Mouse (Mus musculus): Measurements from ENCODE around the gene Ankrd66.

DNA sequence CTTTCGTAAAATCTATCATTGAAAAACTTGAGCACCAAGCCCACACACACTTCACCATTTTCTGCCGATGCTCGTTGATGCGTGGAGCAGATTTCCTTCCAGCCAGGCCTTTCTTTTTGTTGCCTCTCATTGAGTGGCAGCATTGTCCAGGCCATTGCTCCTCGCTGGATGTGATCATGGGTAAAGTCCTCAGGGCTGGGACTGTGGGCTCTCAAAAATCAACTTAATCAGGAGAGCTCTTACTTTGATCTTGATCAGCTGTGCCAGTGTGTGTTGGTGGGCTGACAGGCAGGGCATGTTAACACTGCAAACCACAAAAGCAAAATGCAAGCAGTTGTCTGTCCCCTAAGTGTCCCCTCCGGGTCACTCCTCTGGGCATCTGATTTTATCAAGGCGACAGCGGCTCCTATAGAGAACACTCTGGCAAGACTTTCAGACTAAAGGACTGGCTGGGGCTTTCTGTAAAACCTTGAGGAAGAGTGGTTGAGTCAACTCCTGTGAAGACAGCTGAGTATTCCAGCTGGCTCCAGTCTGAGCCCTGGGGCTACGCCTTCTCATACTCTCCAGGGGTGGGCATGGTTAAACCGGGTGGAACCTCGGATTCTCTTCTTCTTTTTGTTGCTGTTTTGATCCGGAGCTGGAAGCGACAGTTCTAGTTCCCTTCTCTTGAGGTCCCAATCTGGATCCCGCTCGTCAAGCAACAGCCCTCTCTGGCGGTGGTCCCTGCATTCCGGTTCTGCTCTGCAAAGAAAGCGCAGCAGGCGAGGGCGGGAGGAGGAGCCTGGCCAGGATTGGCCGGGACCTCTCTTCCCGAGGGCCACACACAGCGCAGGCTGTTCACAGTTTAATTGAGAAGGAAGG, 8.8 kb downstream of the Ankrd66 start:
- TF ChIP-seq CTCF (IDR thresholded peaks at IDR 0.05; ENCODE audit: extremely low read depth, insufficient read depth, insufficient read length, insufficient replicate concordance), result no peak
- no peak for TF ChIP-seq POLR2A (IDR thresholded peaks at IDR 0.05; ENCODE audit: low read depth, low read length)

All from spleen, adult 2 months (tissue).